Mouse (Mus musculus): ENCODE measurements at regions not wholly inside any gene's neighbourhood (a gene's known extent, or its start where the extent isn't known, plus 50 kb on each side); places are given as distances from the start of the nearest gene placed in this dataset.
"Not testable (repeated sequence)": the region's sequence is repeated elsewhere in the genome, so short reads cannot be mapped to it uniquely, and the experiment has no call there.

DNA sequence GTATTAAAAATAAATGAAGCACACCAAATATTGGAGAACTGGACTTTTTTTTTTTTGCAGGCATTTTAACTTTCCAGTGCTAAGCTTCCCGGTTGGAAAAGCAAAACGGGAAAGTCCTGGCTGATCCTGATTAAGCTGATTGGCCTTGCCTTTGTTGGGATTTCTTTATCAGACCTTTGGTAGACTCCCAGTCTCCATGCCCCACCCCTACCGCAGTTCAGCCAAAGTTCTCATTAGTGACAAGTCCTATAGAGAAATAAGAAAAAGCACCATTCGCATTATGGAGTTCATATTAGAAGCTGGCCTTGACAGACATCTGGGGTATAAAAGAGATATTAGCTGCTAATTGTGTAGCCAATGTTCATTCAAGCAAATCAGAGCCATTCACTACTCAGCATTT is 297.7 kb upstream of the Tbl1xr1 start:
- H3K36me3 ChIP-seq (ENCODE audit: control insufficient read depth, insufficient read depth, low read length): no peaks in the 10 kb centered on the region
- H3K27me3 ChIP-seq (ENCODE audit: control insufficient read depth, insufficient read depth, low read length): no peaks in the 10 kb centered on the region
- H3K27ac ChIP-seq: no peak overlapping the region
- DNase-seq: no peak
- H3K4me3 ChIP-seq: no peak overlapping the region
- no peak for TF ChIP-seq EP300 (IDR thresholded peaks at IDR 0.05; ENCODE audit: insufficient read depth, low read depth, low read length)
- WGBS: 50% methylated on average over 4 of the region's 4 CpGs
- no peaks in the 10 kb centered on the region for H3K4me1 ChIP-seq (ENCODE audit: control insufficient read depth, insufficient read depth, low read length)
- no peak overlapping the region for H3K9ac ChIP-seq (ENCODE audit: low read depth, low read length)
- intact Hi-C loops (cut with DNase I): no loop called here
- no peaks in the 10 kb centered on the region for H3K79me2 ChIP-seq (replicated peaks; ENCODE audit: control insufficient read depth, insufficient read depth, low read length)

DNA sequence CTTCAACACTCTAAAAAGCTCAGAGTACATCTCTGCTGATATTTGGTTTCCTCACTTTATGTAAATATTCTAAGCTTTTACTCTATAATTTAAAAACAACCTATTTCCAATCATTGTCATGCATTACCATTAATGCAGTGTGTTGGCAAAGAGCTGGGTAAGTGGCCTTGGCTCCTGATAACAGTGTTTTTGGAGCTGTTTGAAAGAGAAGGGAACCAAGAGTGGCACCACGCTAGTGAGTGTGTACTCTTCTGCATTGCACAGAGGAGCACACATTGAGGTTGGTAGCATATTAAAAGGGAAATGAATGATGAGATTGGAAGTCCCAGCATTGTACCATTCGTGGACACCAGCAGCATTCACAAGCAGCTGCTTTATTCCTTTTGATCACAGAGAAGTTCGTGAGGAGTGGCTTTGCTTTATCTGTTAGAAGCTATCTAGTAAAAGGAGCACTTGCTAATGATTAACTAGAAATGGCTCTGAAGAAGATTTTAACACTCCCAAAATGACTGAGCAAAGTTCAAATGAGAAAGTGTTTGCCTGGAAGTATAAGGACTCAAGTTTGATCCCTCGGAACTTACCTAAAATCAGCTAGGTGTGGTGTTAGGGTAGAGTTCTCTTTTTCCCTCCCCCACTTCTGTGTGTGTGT is 284.3 kb upstream of the Tbl1xr1 start:
- no peak for DNase-seq
- intact Hi-C loops (cut with DNase I): no loop called here
- H3K79me2 ChIP-seq (replicated peaks; ENCODE audit: control insufficient read depth, insufficient read depth, low read length): no peaks in the 10 kb centered on the region
- no peak overlapping the region for H3K9ac ChIP-seq (ENCODE audit: low read depth, low read length)
- no peaks in the 10 kb centered on the region for H3K4me1 ChIP-seq (ENCODE audit: control insufficient read depth, insufficient read depth, low read length)
- 78% methylated on average over 4 of the region's 4 CpGs for WGBS
- TF ChIP-seq EP300 (IDR thresholded peaks at IDR 0.05; ENCODE audit: insufficient read depth, low read depth, low read length): no peak
- TF ChIP-seq CTCF (IDR thresholded peaks at IDR 0.05): no peak
- TF ChIP-seq POLR2A (IDR thresholded peaks at IDR 0.05; ENCODE audit: insufficient read depth, low read depth, low read length): no peak
- no peak overlapping the region for H3K27ac ChIP-seq
- no peaks in the 10 kb centered on the region for H3K27me3 ChIP-seq (ENCODE audit: control insufficient read depth, insufficient read depth, low read length)
- no peaks in the 10 kb centered on the region for H3K36me3 ChIP-seq (ENCODE audit: control insufficient read depth, insufficient read depth, low read length)
- no peak overlapping the region for H3K4me3 ChIP-seq

DNA sequence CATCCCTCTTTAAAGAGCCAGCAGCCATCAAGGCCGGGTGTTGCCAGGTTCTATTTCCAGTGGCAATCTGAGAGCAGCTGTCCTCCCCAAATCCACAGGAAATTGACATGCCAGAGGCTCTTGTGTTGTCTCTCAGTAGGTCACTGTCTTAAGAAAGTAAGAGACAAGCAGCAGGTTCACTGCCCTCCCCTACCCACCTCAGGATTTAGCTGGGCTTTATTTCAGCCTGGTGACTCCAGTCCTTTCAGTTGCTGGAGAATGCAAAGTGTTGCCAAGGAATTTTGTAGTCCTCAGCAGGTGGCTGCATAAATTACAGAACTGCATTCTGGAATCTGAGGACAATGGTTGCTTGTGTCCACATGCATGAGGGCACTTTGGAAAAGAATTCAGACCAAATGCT is 278.3 kb upstream of the Tbl1xr1 start:
- H3K36me3 ChIP-seq (ENCODE audit: control insufficient read depth, insufficient read depth, low read length): no peaks in the 10 kb centered on the region
- H3K4me1 ChIP-seq (ENCODE audit: control insufficient read depth, insufficient read depth, low read length): no peaks in the 10 kb centered on the region
- H3K27ac ChIP-seq: no peak overlapping the region
- DNase-seq: no peak
- no peak overlapping the region for H3K9ac ChIP-seq (ENCODE audit: low read depth, low read length)
- no peaks in the 10 kb centered on the region for H3K79me2 ChIP-seq (replicated peaks; ENCODE audit: control insufficient read depth, insufficient read depth, low read length)
- intact Hi-C loops (cut with DNase I): no loop called here
- no peak overlapping the region for H3K4me3 ChIP-seq
- 32% methylated on average over 1 of the region's 1 CpGs for WGBS
- no peak for TF ChIP-seq EP300 (IDR thresholded peaks at IDR 0.05; ENCODE audit: insufficient read depth, low read depth, low read length)
- no peak for TF ChIP-seq CTCF (IDR thresholded peaks at IDR 0.05)
- TF ChIP-seq POLR2A (IDR thresholded peaks at IDR 0.05; ENCODE audit: insufficient read depth, low read depth, low read length): no peak
- H3K27me3 ChIP-seq (ENCODE audit: control insufficient read depth, insufficient read depth, low read length): no peaks in the 10 kb centered on the region

DNA sequence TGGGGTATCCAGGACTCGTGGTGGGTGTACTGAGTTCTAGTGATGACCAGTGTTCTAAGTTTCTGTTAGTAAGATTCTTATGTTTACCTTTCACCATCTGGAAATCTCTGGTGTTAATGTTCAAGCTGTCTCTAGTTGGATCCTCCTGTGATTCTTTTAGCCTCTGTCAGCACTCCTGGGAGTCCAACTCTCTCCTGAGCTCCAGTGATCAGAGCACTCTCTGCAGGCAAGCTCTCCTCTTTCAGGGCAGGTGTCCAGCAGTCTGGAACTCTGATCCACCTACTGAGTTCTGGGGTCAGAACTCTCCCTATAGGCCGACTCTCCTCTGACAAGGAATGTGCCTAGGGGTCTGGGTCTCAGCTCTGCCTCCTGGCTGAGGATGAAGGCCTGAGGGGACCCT is 272.6 kb upstream of the Tbl1xr1 start:
- H3K4me1 ChIP-seq (ENCODE audit: control insufficient read depth, insufficient read depth, low read length); H3K27ac ChIP-seq; H3K4me3 ChIP-seq; intact Hi-C loops (cut with DNase I); H3K9ac ChIP-seq (ENCODE audit: low read depth, low read length); H3K79me2 ChIP-seq (replicated peaks; ENCODE audit: control insufficient read depth, insufficient read depth, low read length); H3K27me3 ChIP-seq (ENCODE audit: control insufficient read depth, insufficient read depth, low read length); H3K36me3 ChIP-seq (ENCODE audit: control insufficient read depth, insufficient read depth, low read length); DNase-seq: not testable (repeated sequence)
- 97% methylated on average over 2 of the region's 2 CpGs for WGBS

DNA sequence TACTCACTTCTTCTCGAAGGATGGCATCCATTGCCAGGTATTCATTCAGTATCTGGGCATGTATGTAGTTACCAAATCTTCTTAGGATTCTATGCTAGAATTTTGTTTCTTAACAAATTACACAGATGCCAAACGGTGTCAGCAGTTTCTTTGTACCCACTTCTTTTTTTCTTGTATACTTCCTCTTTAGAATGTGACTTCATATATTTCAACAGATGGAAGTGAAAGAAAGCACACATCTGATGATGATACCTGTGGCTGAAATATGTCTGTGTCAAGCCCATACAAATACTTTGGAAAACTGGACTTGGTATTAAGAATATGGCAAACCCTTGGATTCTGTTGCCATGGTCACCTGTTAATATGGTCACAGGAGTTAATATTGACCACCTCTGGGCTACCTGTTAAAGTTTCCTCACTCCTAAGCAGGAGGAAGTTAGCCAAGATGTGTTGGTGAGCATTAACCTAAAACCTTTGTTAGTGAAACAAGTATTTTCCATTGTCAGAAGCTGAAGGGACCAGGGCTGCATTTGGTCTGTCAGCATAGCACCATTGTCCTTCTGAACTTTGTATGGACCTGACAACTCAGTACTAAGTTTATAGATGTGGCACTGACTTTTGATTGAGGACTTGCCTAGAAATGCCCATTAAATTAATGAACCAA is 269.8 kb upstream of the Tbl1xr1 start:
- 84% methylated on average over 2 of the region's 2 CpGs for WGBS
- H3K27ac ChIP-seq: no peak overlapping the region
- TF ChIP-seq CTCF (IDR thresholded peaks at IDR 0.05): no peak
- no peak for TF ChIP-seq EP300 (IDR thresholded peaks at IDR 0.05; ENCODE audit: insufficient read depth, low read depth, low read length)
- TF ChIP-seq POLR2A (IDR thresholded peaks at IDR 0.05; ENCODE audit: insufficient read depth, low read depth, low read length): no peak
- no peaks in the 10 kb centered on the region for H3K27me3 ChIP-seq (ENCODE audit: control insufficient read depth, insufficient read depth, low read length)
- no peak overlapping the region for H3K9ac ChIP-seq (ENCODE audit: low read depth, low read length)
- intact Hi-C loops (cut with DNase I): no loop called here
- no peaks in the 10 kb centered on the region for H3K36me3 ChIP-seq (ENCODE audit: control insufficient read depth, insufficient read depth, low read length)
- no peak overlapping the region for H3K4me3 ChIP-seq
- no peaks in the 10 kb centered on the region for H3K4me1 ChIP-seq (ENCODE audit: control insufficient read depth, insufficient read depth, low read length)
- no peak for DNase-seq
- no peaks in the 10 kb centered on the region for H3K79me2 ChIP-seq (replicated peaks; ENCODE audit: control insufficient read depth, insufficient read depth, low read length)

DNA sequence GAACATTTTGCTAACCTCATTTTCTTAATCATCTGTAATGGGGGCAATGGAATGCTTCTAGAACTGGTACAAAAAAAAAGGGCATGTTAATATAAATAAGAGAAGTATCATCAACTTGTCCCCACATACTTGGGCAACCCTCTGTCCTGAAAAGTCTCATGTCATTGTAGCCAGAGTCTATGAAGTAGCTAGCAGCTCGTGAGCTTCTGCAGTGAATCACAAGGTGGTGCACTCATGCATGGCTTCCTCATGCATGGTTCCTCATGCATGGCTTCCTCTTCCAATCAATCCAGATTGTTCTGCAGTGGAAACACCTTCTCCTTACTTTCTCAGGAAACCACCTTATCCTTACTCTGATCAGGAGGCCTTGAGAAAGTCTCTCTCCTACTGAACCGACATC is 267.9 kb upstream of the Tbl1xr1 start:
- H3K27ac ChIP-seq: no peak overlapping the region
- no peak for TF ChIP-seq POLR2A (IDR thresholded peaks at IDR 0.05; ENCODE audit: insufficient read depth, low read depth, low read length)
- intact Hi-C loops (cut with DNase I): no loop called here
- no peaks in the 10 kb centered on the region for H3K79me2 ChIP-seq (replicated peaks; ENCODE audit: control insufficient read depth, insufficient read depth, low read length)
- no peaks in the 10 kb centered on the region for H3K4me1 ChIP-seq (ENCODE audit: control insufficient read depth, insufficient read depth, low read length)
- H3K9ac ChIP-seq (ENCODE audit: low read depth, low read length): no peak overlapping the region
- no peaks in the 10 kb centered on the region for H3K36me3 ChIP-seq (ENCODE audit: control insufficient read depth, insufficient read depth, low read length)
- WGBS: 66% methylated on average over 2 of the region's 2 CpGs
- H3K4me3 ChIP-seq: no peak overlapping the region
- DNase-seq: no peak
- H3K27me3 ChIP-seq (ENCODE audit: control insufficient read depth, insufficient read depth, low read length): no peaks in the 10 kb centered on the region
